Mouse (Mus musculus) heart, postnatal 14 days (tissue): ENCODE data around the gene Apbb2. TPM values are rescaled to one million over a fixed set of nuclear protein-coding genes. Genes with fewer than 3 reads are reported as not detected.
A peak's percentile ranks its signal among the peaks of the same experiment; 100 is the strongest.

Experiments
- DNase-seq, 2 experiments: peaks; one replicate each; pipeline ENCODE4 v3.0.0; 2021 to 2022
- intact Hi-C: fragments of 180-260 bp; cut with DNase I; formaldehyde crosslinking; loops from one replicate; pipeline ENCODE4 v1.15.1; 2025
- total RNA-seq, 2 experiments: library from RNA; stranded (reverse); gene quantifications; 2 replicates each; pipeline ENCODE4 v1.2.3; 2021

Apbb2 gene
- total RNA-seq, 2 experiments from 2014 or later = 48.0 to 55.1 TPM

GRCm38 (mm10) chr5:66525002-66525401, 93.6 kb downstream of the Apbb2 start:
- no peak for DNase-seq
- intact Hi-C loops = no loop called here

- DNase-seq = no peak
- intact Hi-C loops = loop anchor here (5.0 kb wide), 2 partner anchors 33 to 93 kb away; partner anchors contain the start of gene Apbb2
Measured at GRCm38 (mm10) chr5:66523681-66524503, 94.7 kb downstream of the Apbb2 start.

GRCm38 (mm10) chr5:66521250-66521649, 97.3 kb downstream of the Apbb2 start:
- DNase-seq = no peak
- intact Hi-C loops = loop anchor here (5.0 kb wide), 2 partner anchors 36 to 96 kb away; partner anchors contain the start of gene Apbb2

- no peak for DNase-seq
- intact Hi-C loops = no loop called here
Measured at GRCm38 (mm10) chr5:66519511-66519910, 99.1 kb downstream of the Apbb2 start.

GRCm38 (mm10) chr5:66518411-66519006, 100.1 kb downstream of the Apbb2 start:
- intact Hi-C loops = no loop called here
- DNase-seq = no peak

GRCm38 (mm10) chr5:66517503-66517902, 101.1 kb downstream of the Apbb2 start:
- intact Hi-C loops = no loop called here
- no peak for DNase-seq

GRCm38 (mm10) chr5:66516311-66516710, 102.3 kb downstream of the Apbb2 start:
- intact Hi-C loops = no loop called here
- DNase-seq = no peak

- no peak for DNase-seq
- intact Hi-C loops = no loop called here
Measured at GRCm38 (mm10) chr5:66515271-66515670, 103.3 kb downstream of the Apbb2 start.

- no peak for DNase-seq
- intact Hi-C loops = loop anchor here (5.0 kb wide), 1 partner anchor 48 kb away; no protein-coding TSS in a partner anchor
Measured at GRCm38 (mm10) chr5:66514659-66515058, 103.9 kb downstream of the Apbb2 start.

GRCm38 (mm10) chr5:66513412-66513811, 105.2 kb downstream of the Apbb2 start:
- intact Hi-C loops = loop anchor here (5.0 kb wide), 1 partner anchor 49 kb away; no protein-coding TSS in a partner anchor
- DNase-seq = no peak

- DNase-seq = no peak
- intact Hi-C loops = loop anchor here (5.0 kb wide), 1 partner anchor 50 kb away; no protein-coding TSS in a partner anchor
Measured at GRCm38 (mm10) chr5:66512519-66512918, 106.1 kb downstream of the Apbb2 start.

GRCm38 (mm10) chr5:66510716-66511115, 107.9 kb downstream of the Apbb2 start:
- intact Hi-C loops = loop anchor here (5.0 kb wide), 1 partner anchor 52 kb away; no protein-coding TSS in a partner anchor
- peak; percentile 27 to 39 for DNase-seq

- intact Hi-C loops = no loop called here
Measured at GRCm38 (mm10) chr5:66509151-66509550, 109.4 kb downstream of the Apbb2 start.

GRCm38 (mm10) chr5:66505578-66505977, 113.0 kb downstream of the Apbb2 start:
- intact Hi-C loops = no loop called here
- DNase-seq = no peak

More at GRCm38 (mm10) chr5:66509151-66509550, 109.4 kb downstream of the Apbb2 start:
- DNase-seq = no peak

- intact Hi-C loops = no loop called here
Measured at GRCm38 (mm10) chr5:66505071-66505470, 113.5 kb downstream of the Apbb2 start.

GRCm38 (mm10) chr5:66504434-66504747, 114.2 kb downstream of the Apbb2 start:
- intact Hi-C loops = no loop called here
- DNase-seq = no peak

More at GRCm38 (mm10) chr5:66505071-66505470, 113.5 kb downstream of the Apbb2 start:
- no peak for DNase-seq

- intact Hi-C loops = no loop called here
- DNase-seq = no peak
Measured at GRCm38 (mm10) chr5:66503557-66504433, 114.8 kb downstream of the Apbb2 start.

GRCm38 (mm10) chr5:66503033-66503432, 115.6 kb downstream of the Apbb2 start:
- intact Hi-C loops = no loop called here
- no peak for DNase-seq

- DNase-seq = no peak
- intact Hi-C loops = no loop called here
Measured at GRCm38 (mm10) chr5:66499621-66500020, 119.0 kb downstream of the Apbb2 start.

- intact Hi-C loops = no loop called here
- no peak for DNase-seq
Measured at GRCm38 (mm10) chr5:66498140-66498539, 120.4 kb downstream of the Apbb2 start.
